23 mouse cellular contexts compared by ENCODE assay signal in genomic region chr6:78967641-78968040, GRCm38 (mm10).
DNase-seq lines count a peak whose midpoint lies in the region; ATAC-seq lines count a peak whose summit lies in the region.
"Had no signal": no experiment of that assay in that cellular context is flagged by ENCODE, and none has a peak within 500 bp of the region (broad histone marks: within the 10 kb centered on the region; RNA-seq: fewer than 3 reads in every experiment).

No protein-coding gene starts in this region.

- H3K4me2 ChIP-seq in hindbrain, embryonic 14.5 days (replicated peaks): no peak overlapping the region
- no peak overlapping the region for H3K4me2 ChIP-seq in neural tube, embryonic 13.5 days
- H3K4me2 ChIP-seq: embryonic facial prominence, embryonic 12.5 days; forebrain, embryonic 13.5 days; forebrain, embryonic 15.5 days had no signal

- H3K4me1 ChIP-seq in hindbrain, embryonic 14.5 days (replicated peaks; ENCODE audit: control insufficient read depth, insufficient read depth, low read length): no peaks in the 10 kb centered on the region
- no peaks in the 10 kb centered on the region for H3K4me1 ChIP-seq in hindbrain, embryonic 10.5 days (replicated peaks)
- no peaks in the 10 kb centered on the region for H3K4me1 ChIP-seq in neural tube, embryonic 13.5 days (replicated peaks)
- H3K4me1 ChIP-seq: embryonic facial prominence, embryonic 10.5 days; embryonic facial prominence, embryonic 12.5 days; forebrain, embryonic 13.5 days; forebrain, embryonic 15.5 days had no signal

- no peaks in the 10 kb centered on the region for H3K36me3 ChIP-seq in hindbrain, embryonic 14.5 days (replicated peaks; ENCODE audit: control insufficient read depth, insufficient read depth)
- no peaks in the 10 kb centered on the region for H3K36me3 ChIP-seq in hindbrain, embryonic 10.5 days
- no peaks in the 10 kb centered on the region for H3K36me3 ChIP-seq in neural tube, embryonic 13.5 days
- H3K36me3 ChIP-seq: embryonic facial prominence, embryonic 10.5 days; embryonic facial prominence, embryonic 12.5 days; forebrain, embryonic 15.5 days; G1E had no signal

- H3K27ac ChIP-seq in hindbrain, embryonic 14.5 days: no peak overlapping the region
- no peak overlapping the region for H3K27ac ChIP-seq in hindbrain, embryonic 10.5 days
- H3K27ac ChIP-seq in neural tube, embryonic 13.5 days (replicated peaks): no peak overlapping the region
- H3K27ac ChIP-seq: embryonic facial prominence, embryonic 10.5 days; embryonic facial prominence, embryonic 12.5 days; forebrain, embryonic 13.5 days; forebrain, embryonic 15.5 days had no signal

- no peaks in the 10 kb centered on the region for H3K27me3 ChIP-seq in hindbrain, embryonic 14.5 days (ENCODE audit: control insufficient read depth, insufficient read depth, low read length)
- H3K27me3 ChIP-seq in hindbrain, embryonic 10.5 days (ENCODE audit: insufficient read depth, poor library complexity, severe bottlenecking): no peaks in the 10 kb centered on the region
- H3K27me3 ChIP-seq in neural tube, embryonic 13.5 days: no peaks in the 10 kb centered on the region
- H3K27me3 ChIP-seq: CH12.LX; embryonic facial prominence, embryonic 12.5 days; forebrain, embryonic 13.5 days; forebrain, embryonic 15.5 days; Patski had no signal

- 80% methylated on average over 1 of the region's 1 CpGs for whole genome bisulfite sequencing in hindbrain, embryonic 14.5 days
- WGBS in hindbrain, embryonic 10.5 days: 83% methylated on average over 1 of the region's 1 CpGs
- WGBS in neural tube, embryonic 13.5 days: 62% methylated on average over 1 of the region's 1 CpGs

- peak; percentile 66; the same call in 1 of the 2 replicates for ATAC-seq in hindbrain, embryonic 14.5 days (ENCODE audit: low FRiP score)
- peak; percentile 79 for ATAC-seq in neural tube, embryonic 13.5 days (ENCODE audit: low read depth)
- ATAC-seq: activated CD4-positive, CD25-positive, alpha-beta regulatory T cell, adult 4 months; CD4-positive, CD25-positive, alpha-beta regulatory T cell, adult 4 months; forebrain, embryonic 13.5 days; forebrain, embryonic 15.5 days; Patski had no signal

- no peaks in the 10 kb centered on the region for H3K9me3 ChIP-seq in hindbrain, embryonic 14.5 days (ENCODE audit: control insufficient read depth, low read length)
- no peaks in the 10 kb centered on the region for H3K9me3 ChIP-seq in hindbrain, embryonic 10.5 days
- no peaks in the 10 kb centered on the region for H3K9me3 ChIP-seq in neural tube, embryonic 13.5 days
- H3K9me3 ChIP-seq: embryonic facial prominence, embryonic 10.5 days; embryonic facial prominence, embryonic 12.5 days; forebrain, embryonic 13.5 days; forebrain, embryonic 15.5 days; G1E had no signal

- no peak overlapping the region for H3K9ac ChIP-seq in hindbrain, embryonic 14.5 days
- H3K9ac ChIP-seq in neural tube, embryonic 13.5 days: no peak overlapping the region
- H3K9ac ChIP-seq: embryonic facial prominence, embryonic 12.5 days; forebrain, embryonic 13.5 days; forebrain, embryonic 15.5 days had no signal

- no peak for DNase-seq in hindbrain, embryonic 14.5 days (ENCODE audit: low spot score)
- DNase-seq in hindbrain, embryonic 10.5 days (ENCODE audit: low spot score): no peak
- no peak for DNase-seq in neural tube, embryonic 10.5 days (ENCODE audit: extremely low spot score, low spot score)
- no peak for DNase-seq in thymus, postnatal 36 days
- DNase-seq: adrenal gland, adult 8-10 months; adrenal gland, postnatal 14 days; adrenal gland, postnatal 36 days; B cell, adult 2 months; cerebellum, adult 11-12 months; cerebellum, adult 2 months; cerebellum, adult 9-10 months; cerebellum, postnatal 10 days; cerebellum, postnatal 25 days had no signal

- no peak overlapping the region for H3K4me3 ChIP-seq in hindbrain, embryonic 14.5 days (replicated peaks; ENCODE audit: low read length)
- H3K4me3 ChIP-seq in hindbrain, embryonic 10.5 days: no peak overlapping the region
- no peak overlapping the region for H3K4me3 ChIP-seq in neural tube, embryonic 13.5 days
- H3K4me3 ChIP-seq: embryonic facial prominence, embryonic 10.5 days; embryonic facial prominence, embryonic 12.5 days; forebrain, embryonic 13.5 days; forebrain, embryonic 15.5 days had no signal
